Mouse (Mus musculus): ENCODE measurements around the gene Axin1. TPM values are rescaled to one million over a fixed set of nuclear protein-coding genes. Genes with fewer than 3 reads are reported as not detected.
"Not testable (repeated sequence)": the region's sequence is repeated elsewhere in the genome, so short reads cannot be mapped to it uniquely, and the experiment has no call there.

Gene Axin1
- polyA plus RNA-seq (2015; fragmentation: Nextera tagmentation; extraction: Ambion mirVana): 9.3 and 9.6 TPM in 2 replicates

- H3K4me3 ChIP-seq (ENCODE audit: low read depth, low read length): peak within 1 kb of the TSS; percentile 75
- H3K27ac ChIP-seq (ENCODE audit: low read depth, low read length): peak within 1 kb of the TSS; percentile 92
- TF ChIP-seq CTCF (IDR thresholded peaks at IDR 0.05; ENCODE audit: low read depth): peak; percentile 76
- H3K36me3 ChIP-seq (ENCODE audit: control insufficient read depth, insufficient read depth): peaks cover 12% of the 10 kb centered on the region; the same call in 1 of the 2 replicates
- no peaks in the 10 kb centered on the region for H3K27me3 ChIP-seq (replicated peaks; ENCODE audit: control insufficient read depth, insufficient read depth, low read length)
- peak within 1 kb of the TSS; percentile 98 for H3K9ac ChIP-seq (ENCODE audit: low read depth, low read length)
- under 1% methylated on average over 42 of the region's 42 CpGs for WGBS
- no peaks in the 10 kb centered on the region for H3K9me3 ChIP-seq (ENCODE audit: control insufficient read depth)
- ATAC-seq: peak; percentile 97
- H3K4me1 ChIP-seq (replicated peaks; ENCODE audit: control insufficient read depth, insufficient read depth, low read length): no peaks in the 10 kb centered on the region
- H3K4me2 ChIP-seq (replicated peaks; ENCODE audit: low read depth): peak within 1 kb of the TSS; percentile 86
Measured at GRCm38 (mm10) chr17:26138239-26138836, at the start of gene Axin1. Axin1 (plus strand) TSS chr17:26138688.

- peak within 1 kb of the TSS; percentile 84 for H3K4me2 ChIP-seq (replicated peaks; ENCODE audit: low read depth)
- H3K4me1 ChIP-seq (replicated peaks; ENCODE audit: control insufficient read depth, insufficient read depth, low read length): no peaks in the 10 kb centered on the region
- under 1% methylated on average over 32 of the region's 32 CpGs for WGBS
- peak; percentile 95 for ATAC-seq
- H3K9ac ChIP-seq (ENCODE audit: low read depth, low read length): peak within 1 kb of the TSS; percentile 47
- H3K4me3 ChIP-seq (ENCODE audit: low read depth, low read length): peak within 1 kb of the TSS; percentile 57
- TF ChIP-seq CTCF (IDR thresholded peaks at IDR 0.05; ENCODE audit: low read depth): peak; percentile 96
- no peaks in the 10 kb centered on the region for H3K27me3 ChIP-seq (replicated peaks; ENCODE audit: control insufficient read depth, insufficient read depth, low read length)
- peak within 1 kb of the TSS; percentile 79 for H3K27ac ChIP-seq (ENCODE audit: low read depth, low read length)
- H3K9me3 ChIP-seq (ENCODE audit: control insufficient read depth): no peaks in the 10 kb centered on the region
- peaks cover 5% of the 10 kb centered on the region; the same call in 1 of the 2 replicates for H3K36me3 ChIP-seq (ENCODE audit: control insufficient read depth, insufficient read depth)
Measured at GRCm38 (mm10) chr17:26089905-26090632, 48.4 kb upstream of the Axin1 start, which contains the start of gene Decr2. Decr2 (minus strand) TSS chr17:26090337.

GRCm38 (mm10) chr17:26094531-26095110 lies 43.9 kb upstream of the Axin1 start:
- Histone ChIP-seq H3K9ac (ENCODE audit: low read depth, low read length) (peak overlapping the region; percentile 62; the same call in 1 of the 2 replicates), H3K9me3 (ENCODE audit: control insufficient read depth) (no peaks in the 10 kb centered on the region), H3K4me3 (ENCODE audit: low read depth, low read length) (peak overlapping the region; percentile 53), H3K27me3 (replicated peaks; ENCODE audit: control insufficient read depth, insufficient read depth, low read length) (no peaks in the 10 kb centered on the region), H3K4me2 (replicated peaks; ENCODE audit: low read depth) (peak overlapping the region; percentile 87), H3K27ac (ENCODE audit: low read depth, low read length) (no peak overlapping the region), H3K4me1 (replicated peaks; ENCODE audit: control insufficient read depth, insufficient read depth, low read length) (no peaks in the 10 kb centered on the region), H3K36me3 (ENCODE audit: control insufficient read depth, insufficient read depth) (peaks cover 4% of the 10 kb centered on the region; the same call in 1 of the 2 replicates)
- no peak for TF ChIP-seq CTCF (IDR thresholded peaks at IDR 0.05; ENCODE audit: low read depth)
- WGBS: 36% methylated on average over 9 of the region's 9 CpGs
- ATAC-seq: no peak

- peak within 1 kb of the TSS; percentile 53 for H3K4me3 ChIP-seq (ENCODE audit: low read depth, low read length)
- WGBS: under 1% methylated on average over 47 of the region's 47 CpGs
- H3K27ac ChIP-seq (ENCODE audit: low read depth, low read length): no peak within 1 kb of the TSS
- H3K36me3 ChIP-seq (ENCODE audit: control insufficient read depth, insufficient read depth): peaks cover 4% of the 10 kb centered on the region; the same call in 1 of the 2 replicates
- no peak for TF ChIP-seq CTCF (IDR thresholded peaks at IDR 0.05; ENCODE audit: low read depth)
- H3K9me3 ChIP-seq (ENCODE audit: control insufficient read depth): no peaks in the 10 kb centered on the region
- H3K27me3 ChIP-seq (replicated peaks; ENCODE audit: control insufficient read depth, insufficient read depth, low read length): no peaks in the 10 kb centered on the region
- H3K4me1 ChIP-seq (replicated peaks; ENCODE audit: control insufficient read depth, insufficient read depth, low read length): no peaks in the 10 kb centered on the region
- peak within 1 kb of the TSS; percentile 87 for H3K4me2 ChIP-seq (replicated peaks; ENCODE audit: low read depth)
- peak; percentile 72 for ATAC-seq
- peak within 1 kb of the TSS; percentile 62 for H3K9ac ChIP-seq (ENCODE audit: low read depth, low read length)
Measured at GRCm38 (mm10) chr17:26095121-26095740, 43.3 kb upstream of the Axin1 start, which contains the start of gene Nme4. Nme4 (minus strand) TSS chr17:26095602.

GRCm38 (mm10) chr17:26098461-26098860 lies 40.0 kb upstream of the Axin1 start:
- H3K27ac ChIP-seq (ENCODE audit: low read depth, low read length): no peak overlapping the region
- no peak overlapping the region for H3K4me3 ChIP-seq (ENCODE audit: low read depth, low read length)
- no peak for ATAC-seq
- no peak overlapping the region for H3K4me2 ChIP-seq (replicated peaks; ENCODE audit: low read depth)
- WGBS: 89% methylated on average over 7 of the region's 7 CpGs
- TF ChIP-seq CTCF (IDR thresholded peaks at IDR 0.05; ENCODE audit: low read depth): no peak
- no peaks in the 10 kb centered on the region for H3K4me1 ChIP-seq (replicated peaks; ENCODE audit: control insufficient read depth, insufficient read depth, low read length)
- H3K36me3 ChIP-seq (ENCODE audit: control insufficient read depth, insufficient read depth): no peaks in the 10 kb centered on the region
- no peaks in the 10 kb centered on the region for H3K27me3 ChIP-seq (replicated peaks; ENCODE audit: control insufficient read depth, insufficient read depth, low read length)
- no peak overlapping the region for H3K9ac ChIP-seq (ENCODE audit: low read depth, low read length)
- no peaks in the 10 kb centered on the region for H3K9me3 ChIP-seq (ENCODE audit: control insufficient read depth)

GRCm38 (mm10) chr17:26099316-26099715 lies 39.2 kb upstream of the Axin1 start:
- not testable (repeated sequence) for H3K4me3 ChIP-seq (ENCODE audit: low read depth, low read length); H3K27ac ChIP-seq (ENCODE audit: low read depth, low read length); H3K36me3 ChIP-seq (ENCODE audit: control insufficient read depth, insufficient read depth); ATAC-seq; H3K4me1 ChIP-seq (replicated peaks; ENCODE audit: control insufficient read depth, insufficient read depth, low read length); H3K4me2 ChIP-seq (replicated peaks; ENCODE audit: low read depth); H3K9ac ChIP-seq (ENCODE audit: low read depth, low read length); H3K9me3 ChIP-seq (ENCODE audit: control insufficient read depth); H3K27me3 ChIP-seq (replicated peaks; ENCODE audit: control insufficient read depth, insufficient read depth, low read length)
- TF ChIP-seq CTCF (IDR thresholded peaks at IDR 0.05; ENCODE audit: low read depth): peak; percentile 60
- 68% methylated on average over 3 of the region's 3 CpGs for WGBS

All from intestine, postnatal 0 days (tissue).